Mouse (Mus musculus) ES-Bruce4 (cell line): ENCODE data around the gene Armc9.

Experiments used
- CTCF ChIP-seq: IDR thresholded peaks from one replicate; pipeline ENCODE4 v1.8.1; 2011; ENCODE audit warnings: low read depth, low read length
- POLR2A ChIP-seq: IDR thresholded peaks from one replicate; pipeline ENCODE4 v1.8.1; 2011; ENCODE audit warnings: low read length; ENCODE audit not compliant: insufficient read depth

DNA sequence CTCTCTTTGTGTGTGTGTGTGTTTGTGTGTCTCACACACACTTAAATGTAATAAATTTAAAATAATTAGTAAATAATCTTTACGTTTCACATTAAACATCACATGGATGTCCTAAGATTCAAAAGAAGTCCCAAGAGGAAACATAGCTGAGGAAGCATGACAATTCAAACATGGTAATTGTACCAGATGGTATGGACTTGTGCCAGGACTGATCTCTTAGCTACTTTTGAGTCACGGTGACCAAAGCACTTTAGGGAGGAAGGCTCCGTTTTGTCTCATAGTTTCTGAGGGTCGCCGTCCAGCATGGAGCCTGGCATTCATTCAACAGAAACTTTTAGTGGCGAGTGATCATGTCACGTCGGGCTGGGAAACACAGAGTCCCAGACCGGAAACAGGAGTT, 6.4 kb upstream of the Armc9 start:
- TF ChIP-seq CTCF (no peak), POLR2A (no peak)
